Mouse (Mus musculus) embryonic facial prominence, embryonic 15.5 days (tissue): Measurements from ENCODE around the gene Zhx3. TPM values are rescaled to one million over a fixed set of nuclear protein-coding genes. Genes with fewer than 3 reads are reported as not detected.

Experiments used
- ATAC-seq: fragments of 200-750 bp; cut with Nextera tagmentation; 2 replicates; pipeline ENCODE4 v1.8.0; 2017; ENCODE audit warnings: low read depth, moderate TSS enrichment; ENCODE audit not compliant: insufficient number of reproducible peaks, low FRiP score, low TSS enrichment
- H3K27ac ChIP-seq: fragments of 300-500 bp; sonication (generic); replicated peaks from 2 replicates; pipeline ENCODE4 v1.5.1; 2015; ENCODE audit warnings: mild to moderate bottlenecking, inconsistent platforms
- H3K27me3 ChIP-seq: fragments of 300-500 bp; sonication (generic); 2 replicates; pipeline ENCODE4 v1.6.1; 2015; ENCODE audit warnings: inconsistent platforms
- H3K36me3 ChIP-seq: fragments of 300-500 bp; sonication (generic); 2 replicates; pipeline ENCODE4 v1.6.1; 2015; ENCODE audit warnings: mild to moderate bottlenecking, inconsistent platforms
- H3K4me1 ChIP-seq: fragments of 300-500 bp; sonication (generic); 2 replicates; pipeline ENCODE4 v1.6.1; 2015; ENCODE audit warnings: inconsistent platforms
- H3K4me2 ChIP-seq: fragments of 300-500 bp; sonication (generic); replicated peaks from 2 replicates; pipeline ENCODE4 v1.6.1; 2015; ENCODE audit warnings: mild to moderate bottlenecking, inconsistent platforms
- H3K4me3 ChIP-seq: fragments of 300-500 bp; sonication (generic); replicated peaks from 2 replicates; pipeline ENCODE4 v1.5.1; 2015; ENCODE audit warnings: mild to moderate bottlenecking, inconsistent platforms
- H3K9ac ChIP-seq: fragments of 300-500 bp; sonication (generic); 2 replicates; pipeline ENCODE4 v1.6.1; 2015; ENCODE audit warnings: inconsistent platforms
- H3K9me3 ChIP-seq: fragments of 300-500 bp; sonication (generic); replicated peaks from 2 replicates; pipeline ENCODE4 v1.6.1; 2016; ENCODE audit warnings: inconsistent platforms
- WGBS: fragments of 180-500 bp; shearing (Covaris S2); methylation state at CpG from one replicate; pipeline ENCODE4 v1.1.7; 2015; 5-methylcytosine and 5-hydroxymethylcytosine counted together
- polyA plus RNA-seq: library from polyadenylated mRNA; unstranded; fragments of >200 nt; fragmentation: Nextera tagmentation; extraction: Ambion mirVana; gene quantifications from 2 replicates; pipeline ENCODE4 v1.2.1, GENCODE M21; 2015

Zhx3 gene
- polyA plus RNA-seq, 1 experiment from 2014 or later, result 14.3 TPM

- Histone ChIP-seq H3K9ac (no peak overlapping the region), H3K36me3 (peaks cover 32% of the 10 kb centered on the region), H3K27ac (no peak overlapping the region; the same call in 1 of the 2 replicates), H3K4me2 (peak overlapping the region; percentile 91), H3K4me1 (peaks cover 40% of the 10 kb centered on the region), H3K9me3 (no peaks in the 10 kb centered on the region), H3K27me3 (peaks cover 32% of the 10 kb centered on the region), H3K4me3 (peak overlapping the region; percentile 61; the same call in 1 of the 2 replicates)
- 81% methylated on average over 5 of the region's 5 CpGs for WGBS
- no peak for ATAC-seq
These were observed 37.8 kb upstream of the Zhx3 start for GRCm38 (mm10) chr2:160910633-160911032.

DNA sequence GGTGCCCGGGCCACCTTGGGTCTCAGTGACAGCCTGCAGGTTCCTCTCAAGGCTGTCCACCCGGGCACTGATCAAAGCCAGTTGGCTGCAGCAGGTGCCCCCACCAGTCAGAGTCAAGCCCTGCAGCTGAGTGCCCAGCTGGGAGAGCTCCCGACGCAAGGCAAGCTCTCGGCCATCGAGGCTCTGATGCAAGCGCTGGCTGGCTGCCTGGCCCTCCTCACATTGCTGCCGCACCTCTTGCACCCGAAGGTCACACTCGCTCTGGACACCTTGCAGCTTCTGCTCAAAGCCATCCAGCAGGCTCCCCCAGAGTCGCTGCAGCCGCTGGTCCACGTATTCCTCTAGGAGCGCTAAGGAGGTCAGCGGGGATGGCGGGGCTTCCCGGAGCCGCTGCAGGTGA is 35.8 kb upstream of the Zhx3 start:
- Histone ChIP-seq H3K9me3 (no peaks in the 10 kb centered on the region), H3K4me1 (peaks cover 27% of the 10 kb centered on the region), H3K27ac (no peak overlapping the region), H3K4me3 (no peak overlapping the region), H3K4me2 (no peak overlapping the region), H3K27me3 (peaks cover 26% of the 10 kb centered on the region), H3K36me3 (peaks cover 36% of the 10 kb centered on the region), H3K9ac (no peak overlapping the region)
- 57% methylated on average over 18 of the region's 18 CpGs for WGBS
- ATAC-seq, result no peak

DNA sequence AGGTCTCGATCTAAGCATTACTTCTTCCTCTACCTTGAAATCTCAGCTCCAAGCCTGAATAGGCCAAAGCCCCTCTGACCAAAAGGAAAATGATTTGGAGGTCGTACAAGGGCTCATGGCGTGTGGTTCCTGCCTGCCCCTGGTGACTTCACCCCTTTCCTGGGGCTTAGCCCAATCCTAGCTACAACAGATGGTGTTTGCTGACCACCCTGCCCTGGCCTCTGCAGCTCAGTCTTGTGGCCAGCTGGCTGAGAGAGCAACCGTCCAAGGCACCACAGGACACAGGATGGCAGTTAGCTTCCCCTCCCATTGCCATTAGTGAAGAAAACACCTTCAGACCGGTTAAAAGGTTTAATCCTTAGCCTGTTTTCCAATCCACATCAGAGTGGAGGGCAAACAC is 33.3 kb upstream of the Zhx3 start:
- Histone ChIP-seq H3K4me1 (peaks cover 15% of the 10 kb centered on the region), H3K27me3 (peaks cover 5% of the 10 kb centered on the region; the same call in 1 of the 2 replicates), H3K9ac (no peak overlapping the region), H3K4me2 (no peak overlapping the region), H3K36me3 (peaks cover 36% of the 10 kb centered on the region), H3K4me3 (no peak overlapping the region), H3K27ac (no peak overlapping the region), H3K9me3 (no peaks in the 10 kb centered on the region)
- no peak for ATAC-seq
- WGBS, result 84% methylated on average over 5 of the region's 5 CpGs

GRCm38 (mm10) chr2:160905301-160905700 is 32.5 kb upstream of the Zhx3 start:
- 93% methylated on average over 12 of the region's 12 CpGs for whole genome bisulfite sequencing
- no peak overlapping the region for H3K4me3 ChIP-seq
- H3K9me3 ChIP-seq, result no peaks in the 10 kb centered on the region
- peaks cover 8% of the 10 kb centered on the region; the same call in 1 of the 2 replicates for H3K4me1 ChIP-seq
- H3K9ac ChIP-seq, result no peak overlapping the region
- no peak overlapping the region for H3K4me2 ChIP-seq
- H3K27me3 ChIP-seq, result peaks cover 2% of the 10 kb centered on the region; the same call in 1 of the 2 replicates
- H3K36me3 ChIP-seq, result peaks cover 36% of the 10 kb centered on the region
- ATAC-seq, result no peak
- H3K27ac ChIP-seq, result no peak overlapping the region

DNA sequence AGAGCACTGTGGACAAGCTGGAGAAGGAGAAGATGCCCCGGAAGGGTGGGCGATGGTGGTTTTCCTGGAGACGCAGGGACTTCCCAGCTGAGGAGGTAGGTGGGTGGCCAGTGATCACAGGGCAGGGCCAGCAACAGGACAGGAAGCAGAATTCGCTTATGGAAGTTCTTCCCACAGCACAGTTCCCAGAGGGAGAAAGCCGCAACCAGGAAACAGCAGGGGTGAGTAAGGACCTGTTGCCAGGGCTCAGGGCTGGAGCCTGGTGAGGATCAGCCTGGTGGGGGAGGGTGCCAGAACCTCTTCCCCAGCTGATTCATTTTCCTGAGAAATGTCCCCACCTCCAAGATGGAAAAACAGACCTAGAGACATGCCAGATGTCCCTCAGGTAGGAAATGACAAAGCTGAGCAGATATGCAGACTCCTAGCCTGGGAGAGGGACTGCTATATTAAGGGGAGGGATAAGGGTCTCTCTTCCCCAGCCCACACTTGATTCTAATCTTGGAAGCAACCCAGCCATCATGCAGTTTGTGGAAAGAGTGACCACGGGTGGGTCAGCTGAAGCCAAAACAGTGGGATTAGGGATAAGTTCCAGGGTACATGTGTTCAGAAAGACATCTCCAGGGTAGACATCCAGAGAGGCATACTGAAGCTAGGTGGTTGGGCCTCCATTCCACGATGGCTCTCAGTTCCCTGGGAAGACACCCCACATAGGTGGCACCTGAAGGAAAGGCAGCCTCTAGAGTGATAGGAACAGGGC is 29.0 kb upstream of the Zhx3 start:
- 82% methylated on average over 7 of the region's 7 CpGs for WGBS
- H3K27ac ChIP-seq, result no peak overlapping the region
- H3K4me1 ChIP-seq, result no peaks in the 10 kb centered on the region
- H3K4me2 ChIP-seq, result no peak overlapping the region
- H3K27me3 ChIP-seq, result no peaks in the 10 kb centered on the region
- peaks cover 15% of the 10 kb centered on the region for H3K36me3 ChIP-seq
- no peak overlapping the region for H3K4me3 ChIP-seq
- no peak overlapping the region for H3K9ac ChIP-seq
- H3K9me3 ChIP-seq, result no peaks in the 10 kb centered on the region
- no peak for ATAC-seq

GRCm38 (mm10) chr2:160891697-160892096 is 18.9 kb upstream of the Zhx3 start:
- no peak for ATAC-seq
- no peak overlapping the region for H3K4me2 ChIP-seq
- H3K4me3 ChIP-seq, result no peak overlapping the region
- no peak overlapping the region for H3K9ac ChIP-seq
- 78% methylated on average over 9 of the region's 9 CpGs for WGBS
- no peak overlapping the region for H3K27ac ChIP-seq
- no peaks in the 10 kb centered on the region for H3K9me3 ChIP-seq
- no peaks in the 10 kb centered on the region; the same call in 1 of the 2 replicates for H3K27me3 ChIP-seq
- H3K4me1 ChIP-seq, result peaks cover 8% of the 10 kb centered on the region
- H3K36me3 ChIP-seq, result no peaks in the 10 kb centered on the region

GRCm38 (mm10) chr2:160891045-160891444 is 18.2 kb upstream of the Zhx3 start:
- H3K4me3 ChIP-seq, result no peak overlapping the region
- no peak overlapping the region for H3K9ac ChIP-seq
- H3K36me3 ChIP-seq, result no peaks in the 10 kb centered on the region
- ATAC-seq, result no peak
- 67% methylated on average over 5 of the region's 5 CpGs for WGBS
- H3K4me2 ChIP-seq, result no peak overlapping the region
- H3K27ac ChIP-seq, result no peak overlapping the region; the same call in 1 of the 2 replicates
- H3K4me1 ChIP-seq, result peaks cover 8% of the 10 kb centered on the region
- H3K27me3 ChIP-seq, result no peaks in the 10 kb centered on the region; the same call in 1 of the 2 replicates
- no peaks in the 10 kb centered on the region for H3K9me3 ChIP-seq

DNA sequence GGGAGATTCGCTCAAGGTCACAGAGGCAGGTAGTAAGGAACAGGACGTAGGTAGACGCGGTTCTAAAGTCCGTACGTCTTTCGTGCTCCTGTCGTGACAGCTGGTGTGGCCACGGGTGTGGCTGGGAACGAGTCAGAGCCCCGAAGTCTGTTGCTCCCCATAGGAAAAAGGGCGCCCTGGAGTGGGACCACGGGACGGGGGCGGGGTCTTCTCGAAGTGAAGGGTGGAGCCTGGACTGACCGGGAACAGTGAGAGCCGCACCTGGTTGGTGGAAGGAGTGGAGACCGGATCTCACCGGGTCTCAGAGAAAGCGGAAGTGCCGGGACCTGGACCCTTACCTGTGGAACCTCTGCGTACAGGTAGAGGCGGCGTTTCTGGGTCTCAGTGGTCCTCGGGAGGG is 15.1 kb upstream of the Zhx3 start:
- Histone ChIP-seq H3K4me1 (peaks cover 8% of the 10 kb centered on the region), H3K27me3 (no peaks in the 10 kb centered on the region; the same call in 1 of the 2 replicates), H3K9ac (peak overlapping the region; percentile 37), H3K9me3 (no peaks in the 10 kb centered on the region), H3K4me3 (peak overlapping the region; percentile 47), H3K27ac (no peak overlapping the region), H3K36me3 (no peaks in the 10 kb centered on the region), H3K4me2 (peak overlapping the region; percentile 90)
- under 1% methylated on average over 26 of the region's 26 CpGs for WGBS
- ATAC-seq, result peak; percentile 72

- ATAC-seq, result peak; percentile 74; the same call in 1 of the 2 replicates
- peaks cover 8% of the 10 kb centered on the region for H3K4me1 ChIP-seq
- H3K36me3 ChIP-seq, result no peaks in the 10 kb centered on the region
- WGBS, result 3% methylated on average over 11 of the region's 11 CpGs
- H3K9me3 ChIP-seq, result no peaks in the 10 kb centered on the region
- H3K4me3 ChIP-seq, result peak overlapping the region; percentile 47
- no peaks in the 10 kb centered on the region; the same call in 1 of the 2 replicates for H3K27me3 ChIP-seq
- peak overlapping the region; percentile 90 for H3K4me2 ChIP-seq
- no peak overlapping the region for H3K27ac ChIP-seq
- no peak overlapping the region for H3K9ac ChIP-seq
These were observed 14.5 kb upstream of the Zhx3 start for GRCm38 (mm10) chr2:160887284-160887683.

DNA sequence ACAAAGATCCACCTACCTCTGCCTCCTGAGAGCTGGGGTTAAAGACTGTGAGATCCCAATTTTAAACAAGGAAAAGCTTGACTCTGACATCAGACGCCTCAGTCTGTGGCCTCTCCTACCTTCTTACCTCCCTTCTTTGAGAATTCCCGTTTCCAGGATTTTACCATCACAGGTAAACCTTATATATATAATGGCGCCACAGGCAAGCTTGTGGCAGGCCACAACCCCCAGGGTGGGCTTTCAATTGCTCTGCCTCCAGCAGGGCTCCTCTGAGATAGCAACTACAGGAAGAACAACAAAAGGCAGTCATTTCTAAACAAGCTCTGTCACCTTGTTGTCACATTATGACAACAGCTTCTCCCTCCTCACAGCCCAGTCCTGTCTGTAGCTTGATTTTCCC is 13.4 kb upstream of the Zhx3 start:
- WGBS, result 75% methylated on average over 3 of the region's 3 CpGs
- Histone ChIP-seq H3K27me3 (no peaks in the 10 kb centered on the region; the same call in 1 of the 2 replicates), H3K27ac (no peak overlapping the region), H3K4me3 (no peak overlapping the region), H3K9me3 (no peaks in the 10 kb centered on the region), H3K4me1 (peaks cover 8% of the 10 kb centered on the region), H3K36me3 (no peaks in the 10 kb centered on the region), H3K9ac (no peak overlapping the region), H3K4me2 (no peak overlapping the region)
- ATAC-seq, result no peak

GRCm38 (mm10) chr2:160884830-160885229 is 12.0 kb upstream of the Zhx3 start:
- Histone ChIP-seq H3K36me3 (no peaks in the 10 kb centered on the region), H3K27ac (no peak overlapping the region), H3K4me3 (no peak overlapping the region), H3K9ac (no peak overlapping the region), H3K4me1 (peaks cover 8% of the 10 kb centered on the region), H3K27me3 (no peaks in the 10 kb centered on the region; the same call in 1 of the 2 replicates), H3K9me3 (no peaks in the 10 kb centered on the region), H3K4me2 (no peak overlapping the region)
- no peak for ATAC-seq
- WGBS, result 35% methylated on average over 2 of the region's 2 CpGs
